Mouse (Mus musculus): ENCODE measurements around the gene Tpbgl.

- TF ChIP-seq GATA1 (IDR thresholded peaks at IDR 0.05; ENCODE audit: low read length) (no peak), TAL1 (IDR thresholded peaks at IDR 0.05; ENCODE audit: low read length) (no peak)
Observed at GRCm38 (mm10) chr7:99625722-99626375, 1.1 kb downstream of the Tpbgl start.
